34 mouse cellular contexts compared by ENCODE assay signal in the genomic region with DNA sequence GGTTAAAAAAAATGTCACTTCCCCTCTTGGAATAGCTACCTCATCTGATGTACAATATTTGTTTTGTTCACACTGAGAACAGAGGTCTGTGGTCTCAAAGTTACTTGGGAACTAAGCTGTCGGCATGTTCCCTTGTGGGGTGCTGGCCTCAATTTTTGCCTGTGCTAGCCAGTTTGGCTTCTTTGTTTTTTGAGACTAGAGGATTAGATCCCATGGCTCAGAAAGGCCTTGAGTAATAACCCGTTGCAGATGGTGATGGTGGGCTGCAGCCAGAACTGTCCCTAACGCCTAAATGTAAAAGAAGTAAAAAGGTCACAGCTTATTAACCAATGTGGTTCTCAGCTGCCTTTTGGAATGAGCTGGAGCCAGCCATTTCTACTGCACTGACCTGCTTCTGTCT. TPM values are rescaled to one million over a fixed set of nuclear protein-coding genes. Genes with fewer than 3 reads are reported as not detected.
DNase-seq lines count a peak whose midpoint lies in the region; ATAC-seq and TF ChIP-seq lines count a peak whose summit lies in the region.
"Had no signal": no experiment of that assay in that cellular context is flagged by ENCODE, and none has a peak within 500 bp of the region (broad histone marks: within the 10 kb centered on the region; RNA-seq: fewer than 3 reads in every experiment).

No protein-coding gene starts in this region.

- WGBS in heart, embryonic 11.5 days (ENCODE audit: insufficient replicate concordance), result 76% methylated on average over 3 of the region's 3 CpGs
- WGBS in heart, postnatal 0 days, result 82% methylated on average over 3 of the region's 3 CpGs

- no peaks in the 10 kb centered on the region for H3K27me3 ChIP-seq in heart, embryonic 11.5 days (ENCODE audit: control insufficient read depth, insufficient read depth, low read length)
- H3K27me3 ChIP-seq in E14TG2a.4 (ENCODE audit: insufficient read depth, low read length), result no peaks in the 10 kb centered on the region
- H3K27me3 ChIP-seq in heart, postnatal 0 days (ENCODE audit: control insufficient read depth, insufficient read depth, low read length), result no peaks in the 10 kb centered on the region
- H3K27me3 ChIP-seq: embryonic facial prominence, embryonic 13.5 days; forebrain, embryonic 12.5 days; hindbrain, embryonic 15.5 days; limb, embryonic 13.5 days; lung, embryonic 15.5 days; neural tube, embryonic 12.5 days had no signal

- no peak overlapping the region for H3K4me2 ChIP-seq in heart, embryonic 11.5 days
- H3K4me2 ChIP-seq in heart, postnatal 0 days (ENCODE audit: low read depth, low read length), result no peak overlapping the region
- H3K4me2 ChIP-seq: embryonic facial prominence, embryonic 13.5 days; forebrain, embryonic 12.5 days; hindbrain, embryonic 15.5 days; limb, embryonic 13.5 days; liver, embryonic 11.5 days; lung, embryonic 15.5 days; neural tube, embryonic 12.5 days had no signal

- TF ChIP-seq EP300 in heart, postnatal 0 days (IDR thresholded peaks at IDR 0.05; ENCODE audit: low read depth), result no peak

- H3K36me3 ChIP-seq in heart, embryonic 11.5 days (ENCODE audit: control insufficient read depth, insufficient read depth, low read length), result peaks cover 5% of the 10 kb centered on the region; the same call in 1 of the 2 replicates
- peaks cover 84% of the 10 kb centered on the region for H3K36me3 ChIP-seq in E14TG2a.4 (ENCODE audit: insufficient read depth, low read length)
- peaks cover 56% of the 10 kb centered on the region for H3K36me3 ChIP-seq in heart, postnatal 0 days (replicated peaks; ENCODE audit: control insufficient read depth, insufficient read depth, low read length)
- H3K36me3 ChIP-seq: midbrain, embryonic 10.5 days had no signal

- no peak for ATAC-seq in heart, embryonic 11.5 days (replicated peaks; ENCODE audit: insufficient number of reproducible peaks, low FRiP score, low TSS enrichment)
- no peak for ATAC-seq in heart, postnatal 0 days (ENCODE audit: insufficient read depth, low read depth)
- ATAC-seq: CD4-positive, CD25-positive, alpha-beta regulatory T cell, adult 4 months; forebrain, postnatal 0 days; inflammation-experienced regulatory T-cells, adult 6 months had no signal

- H3K9ac ChIP-seq in heart, embryonic 11.5 days (ENCODE audit: low read depth, low read length), result no peak overlapping the region
- H3K9ac ChIP-seq in heart, postnatal 0 days (replicated peaks; ENCODE audit: low read depth, low read length), result no peak overlapping the region
- H3K9ac ChIP-seq: embryonic facial prominence, embryonic 13.5 days; forebrain, embryonic 12.5 days; forebrain, postnatal 0 days; hindbrain, embryonic 15.5 days; limb, embryonic 13.5 days; lung, embryonic 15.5 days; neural tube, embryonic 12.5 days had no signal

- H3K4me1 ChIP-seq in heart, embryonic 11.5 days (ENCODE audit: control insufficient read depth, insufficient read depth, low read length), result peaks cover 6% of the 10 kb centered on the region; the same call in 1 of the 2 replicates
- H3K4me1 ChIP-seq in E14TG2a.4 (replicated peaks; ENCODE audit: low read depth, low read length), result peaks cover 74% of the 10 kb centered on the region
- peaks cover 6% of the 10 kb centered on the region for H3K4me1 ChIP-seq in embryonic fibroblast, embryonic 13.5 days (ENCODE audit: control insufficient read depth, insufficient read depth, low read length)
- peaks cover 38% of the 10 kb centered on the region for H3K4me1 ChIP-seq in heart, postnatal 0 days (ENCODE audit: control insufficient read depth, insufficient read depth)
- H3K4me1 ChIP-seq: embryonic facial prominence, embryonic 13.5 days; forebrain, embryonic 12.5 days; hindbrain, embryonic 10.5 days; midbrain, embryonic 10.5 days; neural tube, embryonic 12.5 days had no signal

- no peaks in the 10 kb centered on the region for H3K9me3 ChIP-seq in heart, embryonic 11.5 days (replicated peaks; ENCODE audit: control insufficient read depth, low read length)
- peaks cover 25% of the 10 kb centered on the region for H3K9me3 ChIP-seq in E14TG2a.4 (ENCODE audit: low read length)
- no peaks in the 10 kb centered on the region for H3K9me3 ChIP-seq in heart, postnatal 0 days (replicated peaks; ENCODE audit: control insufficient read depth, low read length)
- H3K9me3 ChIP-seq: embryonic facial prominence, embryonic 13.5 days; forebrain, embryonic 12.5 days; hindbrain, embryonic 10.5 days; hindbrain, embryonic 15.5 days; limb, embryonic 13.5 days; lung, embryonic 15.5 days; midbrain, embryonic 10.5 days; neural tube, embryonic 12.5 days had no signal

- H3K4me3 ChIP-seq in heart, embryonic 11.5 days (ENCODE audit: low read depth, low read length), result no peak overlapping the region
- H3K4me3 ChIP-seq in E14TG2a.4 (replicated peaks; ENCODE audit: low read length), result peak overlapping the region; percentile 66; the same call in 1 of the 2 replicates
- H3K4me3 ChIP-seq in embryonic fibroblast, embryonic 13.5 days (ENCODE audit: insufficient read depth, low read length), result no peak overlapping the region
- H3K4me3 ChIP-seq in heart, postnatal 0 days (ENCODE audit: low read depth, low read length), result no peak overlapping the region
- H3K4me3 ChIP-seq: embryonic facial prominence, embryonic 13.5 days; erythroblast, embryonic 14.5 days; forebrain, embryonic 12.5 days; hindbrain, embryonic 10.5 days; hindbrain, embryonic 15.5 days; left cerebral cortex, adult 2 months; limb, embryonic 13.5 days; lung, embryonic 15.5 days; midbrain, embryonic 10.5 days; myocyte; neural tube, embryonic 12.5 days had no signal

- H3K27ac ChIP-seq in heart, embryonic 11.5 days (ENCODE audit: low read depth, low read length), result no peak overlapping the region
- peak overlapping the region; percentile 12; the same call in 1 of the 2 replicates for H3K27ac ChIP-seq in embryonic fibroblast, embryonic 13.5 days (ENCODE audit: insufficient read depth, low read length)
- H3K27ac ChIP-seq in heart, postnatal 0 days (ENCODE audit: low read depth), result 0 out of 2 replicates have a peak overlapping the region, but pooled peaks have one; percentile 6
- H3K27ac ChIP-seq: embryonic facial prominence, embryonic 13.5 days; forebrain, embryonic 12.5 days; hindbrain, embryonic 10.5 days; hindbrain, embryonic 15.5 days; left cerebral cortex, adult 2 months; limb, embryonic 13.5 days; lung, embryonic 15.5 days; midbrain, embryonic 10.5 days; neural tube, embryonic 12.5 days had no signal

- DNase-seq in heart, adult 18-20 months, result peak; percentile 65 to 74
- no peak for DNase-seq in heart, postnatal 0 days (ENCODE audit: low spot score)
- no peak for DNase-seq in spleen, postnatal 10 days (ENCODE audit: low spot score in 2 of 2)
- no peak for DNase-seq in frontal cortex, postnatal 14 days (ENCODE audit: low spot score in 2 of 2)
- DNase-seq: adrenal gland, adult 2 months; adrenal gland, postnatal 36 days; cerebellum, adult 18-20 months; cerebellum, postnatal 10 days; forebrain, postnatal 0 days; kidney, adult 11 months; kidney, postnatal 14 days; right cerebral cortex, adult 18-20 months; thymus, adult 2 months; thymus, postnatal 36 days had no signal

- TF ChIP-seq CTCF in E14TG2a.4 (conservative IDR thresholded peaks at IDR 0.05; ENCODE audit: low read length), result no peak
- no peak for TF ChIP-seq CTCF in embryonic fibroblast, embryonic 13.5 days (IDR thresholded peaks at IDR 0.05; ENCODE audit: borderline replicate concordance, insufficient read depth, low read length)
- no peak for TF ChIP-seq CTCF in heart, postnatal 0 days (IDR thresholded peaks at IDR 0.05; ENCODE audit: low read depth)

- no peak for TF ChIP-seq POLR2A in embryonic fibroblast, embryonic 13.5 days (IDR thresholded peaks at IDR 0.05; ENCODE audit: low read depth, low read length)

RNA-seq across cellular contexts. Expression of a gene that starts 53.1 kb away (rescaled TPM):
- total RNA-seq in heart, adult 18-20 months (2021), result not detected
- polyA plus RNA-seq in heart, embryonic 11.5 days (2014; fragmentation: Nextera tagmentation; extraction: Ambion mirVana), result 12.2 and 18.2 TPM in 2 replicates
- polyA plus RNA-seq in embryonic fibroblast, embryonic 13.5 days (2011; ENCODE audit: insufficient read length, low read depth, missing spikeins), result 8.6 and 15.5 TPM in 2 replicates
- 3.0 and 10.9 TPM in 2 replicates for total RNA-seq in heart, postnatal 0 days (2014; rRNA removed; ENCODE audit: low replicate concordance)
- polyA plus RNA-seq in heart, postnatal 0 days (2015; fragmentation: Nextera tagmentation; extraction: Ambion mirVana), result 2.1 and 2.5 TPM in 2 replicates
- total RNA-seq: adrenal gland, adult 2 months; adrenal gland, postnatal 36 days; common myeloid progenitor, adult 5-6 weeks; granulocyte monocyte progenitor cell, adult 5-6 weeks; megakaryocyte progenitor cell, adult 5-6 weeks had no signal
- polyA plus RNA-seq: erythroblast, embryonic 14.5 days had no signal

RNA-seq across cellular contexts. Expression of a gene that starts 57.4 kb away (rescaled TPM):
- 10 to 100 TPM; 48.1 to 54.5 TPM for total RNA-seq in heart, adult 18-20 months (2021)
- polyA plus RNA-seq in heart, embryonic 11.5 days (2014; fragmentation: Nextera tagmentation; extraction: Ambion mirVana), result 24.4 and 31.7 TPM in 2 replicates
- polyA plus RNA-seq in embryonic fibroblast, embryonic 13.5 days (2011; ENCODE audit: insufficient read length, low read depth, missing spikeins), result 91.6 and 111 TPM in 2 replicates
- total RNA-seq in heart, postnatal 0 days (2014; rRNA removed; ENCODE audit: low replicate concordance), result 59.8 and 67.9 TPM in 2 replicates
- 10.1 and 15.8 TPM in 2 replicates for polyA plus RNA-seq in heart, postnatal 0 days (2015; fragmentation: Nextera tagmentation; extraction: Ambion mirVana)

Comparison
In these comparisons a context has a peak if more than half of its experiments do, and no peak if none do; other contexts are left out.
1. DNase-seq: peak in heart, adult 18-20 months (2 of 2); none in heart, postnatal 0 days (single experiment), spleen, postnatal 10 days (0 of 2) and frontal cortex, postnatal 14 days (0 of 2).